Mouse (Mus musculus) cerebellum, postnatal 36 days (tissue): ENCODE data around the gene Srek1.

Experiments
- DNase-seq, 2 experiments: peaks; one replicate each; pipeline ENCODE4 v3.0.0; 2021 to 2022; ENCODE audit warnings: mixed read lengths in 2 of 2

Gene Srek1

GRCm38 (mm10) chr13:103774119-103774757 lies at the start of gene Srek1:
Gene Srek1 (minus strand): TSS chr13:103774608.
- peak; percentile 93 to 94 for DNase-seq

GRCm38 (mm10) chr13:103822270-103822669 lies 47.9 kb upstream of the Srek1 start:
- DNase-seq: no peak

- no peak for DNase-seq
Measured at GRCm38 (mm10) chr13:103819377-103819776, 45.0 kb upstream of the Srek1 start.

- no peak for DNase-seq
Measured at GRCm38 (mm10) chr13:103817935-103818334, 43.5 kb upstream of the Srek1 start.

- DNase-seq: no peak
Measured at GRCm38 (mm10) chr13:103807464-103807863, 33.1 kb upstream of the Srek1 start.

GRCm38 (mm10) chr13:103806210-103806851 lies 31.9 kb upstream of the Srek1 start:
- peak; percentile 67 to 68 for DNase-seq

- DNase-seq: no peak
Measured at GRCm38 (mm10) chr13:103803721-103804120, 29.3 kb upstream of the Srek1 start.

- no peak for DNase-seq
Measured at GRCm38 (mm10) chr13:103801021-103801420, 26.6 kb upstream of the Srek1 start.

GRCm38 (mm10) chr13:103794688-103795543 lies 20.5 kb upstream of the Srek1 start:
- DNase-seq: no peak

GRCm38 (mm10) chr13:103779922-103780585 lies 5.6 kb upstream of the Srek1 start:
- peak; percentile 13 to 20 for DNase-seq

- DNase-seq: no peak
Measured at GRCm38 (mm10) chr13:103777126-103777525, 2.7 kb upstream of the Srek1 start.

- no peak for DNase-seq
Measured at GRCm38 (mm10) chr13:103773407-103774118, 845 bp downstream of the Srek1 start.

GRCm38 (mm10) chr13:103772917-103773316 lies 1.5 kb downstream of the Srek1 start:
- peak; percentile 20 to 24 for DNase-seq

- DNase-seq: no peak
Measured at GRCm38 (mm10) chr13:103770821-103771220, 3.6 kb downstream of the Srek1 start.

- no peak for DNase-seq
Measured at GRCm38 (mm10) chr13:103767935-103768334, 6.5 kb downstream of the Srek1 start.

- no peak for DNase-seq
Measured at GRCm38 (mm10) chr13:103763640-103764039, 10.8 kb downstream of the Srek1 start.

GRCm38 (mm10) chr13:103761971-103762370 lies 12.4 kb downstream of the Srek1 start:
- DNase-seq: no peak

- peak; percentile 14 to 27 for DNase-seq
Measured at GRCm38 (mm10) chr13:103751421-103751820, 23.0 kb downstream of the Srek1 start.

- DNase-seq: no peak
Measured at GRCm38 (mm10) chr13:103745688-103746087, 28.7 kb downstream of the Srek1 start.

GRCm38 (mm10) chr13:103745160-103745559 lies 29.2 kb downstream of the Srek1 start:
- no peak for DNase-seq

- peak in 1 of 2 experiments; percentile 5 for DNase-seq
Measured at GRCm38 (mm10) chr13:103735330-103736007, 38.9 kb downstream of the Srek1 start.

- DNase-seq: no peak
Measured at GRCm38 (mm10) chr13:103726872-103727271, 47.5 kb downstream of the Srek1 start.
